Mouse (Mus musculus) telencephalon, adult 2 months (tissue): Measurements from ENCODE around the gene E130308A19Rik.

Experiments
- DNase-seq: peaks from one replicate; pipeline ENCODE4 v3.0.0-alpha.2; 2011; ENCODE audit warnings: low read depth, low spot score

The E130308A19Rik gene

DNA sequence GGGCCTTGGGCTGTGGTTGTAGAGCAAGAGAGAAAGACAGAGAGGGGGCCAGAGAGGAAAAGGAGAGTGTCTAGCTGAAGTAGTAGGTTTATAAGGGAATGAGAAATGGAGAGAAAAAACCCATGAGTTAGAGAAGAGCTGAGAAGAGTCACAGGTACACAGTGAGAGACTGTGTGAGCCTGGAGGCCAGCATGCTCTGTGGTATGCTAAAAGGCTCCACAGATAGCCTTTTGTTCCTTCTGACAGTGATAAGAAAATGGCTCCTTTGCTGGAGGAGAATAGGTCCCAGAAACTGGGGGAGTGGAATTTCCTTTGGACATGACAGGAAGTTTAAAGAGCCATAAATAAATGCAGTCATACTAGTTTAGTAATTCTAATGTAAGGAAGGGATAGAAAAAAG, 13.2 kb downstream of the E130308A19Rik start:
- DNase-seq: no peak

DNA sequence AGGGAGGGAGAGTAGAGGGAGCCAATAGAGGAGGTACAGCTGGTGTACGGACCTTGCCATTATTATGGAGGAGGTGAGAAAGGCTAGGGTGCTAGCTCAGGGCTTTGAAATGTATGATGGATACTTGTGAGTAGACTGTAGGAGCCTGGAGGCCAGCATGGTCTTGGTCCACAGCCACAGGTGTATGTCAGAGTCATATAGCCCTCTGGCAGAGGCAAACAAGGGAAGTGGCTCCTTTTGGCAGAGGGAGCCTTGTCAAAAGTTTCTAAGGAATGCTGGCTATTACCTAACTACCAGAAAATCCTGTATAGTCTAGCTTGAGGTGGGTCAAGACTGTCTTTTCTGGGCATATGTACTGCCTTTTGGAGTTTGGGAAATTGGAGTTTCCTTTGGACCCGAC, 14.7 kb downstream of the E130308A19Rik start:
- DNase-seq: no peak

GRCm38 (mm10) chr4:59642039-59642438, 16.0 kb downstream of the E130308A19Rik start:
- no peak for DNase-seq

GRCm38 (mm10) chr4:59642657-59643056, 16.6 kb downstream of the E130308A19Rik start:
- no peak for DNase-seq

- DNase-seq: no peak
These were observed 18.4 kb downstream of the E130308A19Rik start for GRCm38 (mm10) chr4:59644431-59644830.

DNA sequence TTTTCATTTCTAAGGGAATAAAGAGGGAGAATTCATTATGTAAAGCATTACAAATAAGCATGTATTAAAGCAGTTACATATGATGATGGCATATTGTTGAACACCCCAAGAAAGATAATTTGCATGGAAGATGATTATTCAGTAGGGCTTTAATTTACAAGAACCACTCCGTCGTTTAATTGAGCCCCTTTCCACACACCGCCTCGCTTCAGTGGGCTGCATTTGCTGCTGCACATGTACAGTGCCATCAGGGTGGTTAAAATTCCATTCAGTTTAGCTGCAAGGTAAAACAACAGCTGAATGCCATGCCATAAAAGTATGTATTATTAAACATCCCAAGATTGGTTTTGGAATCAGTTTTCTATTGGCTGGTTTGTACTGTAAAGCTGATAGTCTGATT, 19.0 kb downstream of the E130308A19Rik start:
- DNase-seq: no peak

DNA sequence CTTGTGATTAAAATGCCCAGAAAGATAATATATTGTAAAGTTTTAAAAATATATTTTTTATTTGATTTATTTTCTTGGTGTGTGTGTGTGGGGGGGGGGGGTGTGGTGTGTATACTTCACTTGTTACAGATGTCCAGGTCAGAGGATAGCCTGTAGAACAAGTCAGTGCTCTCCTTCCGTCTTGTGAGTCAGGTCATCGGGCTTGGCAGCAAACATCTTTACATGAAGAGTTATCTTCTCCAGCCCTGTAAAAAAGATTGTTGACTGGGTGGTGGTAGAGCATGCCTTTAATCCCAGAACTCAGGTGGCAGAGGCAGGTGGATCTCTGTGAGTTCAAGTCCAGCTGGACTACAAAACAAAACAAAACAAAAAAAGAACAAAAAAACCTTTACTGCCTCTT, 19.6 kb downstream of the E130308A19Rik start:
- DNase-seq: no peak

GRCm38 (mm10) chr4:59646020-59646696, 20.1 kb downstream of the E130308A19Rik start:
- DNase-seq: no peak

DNA sequence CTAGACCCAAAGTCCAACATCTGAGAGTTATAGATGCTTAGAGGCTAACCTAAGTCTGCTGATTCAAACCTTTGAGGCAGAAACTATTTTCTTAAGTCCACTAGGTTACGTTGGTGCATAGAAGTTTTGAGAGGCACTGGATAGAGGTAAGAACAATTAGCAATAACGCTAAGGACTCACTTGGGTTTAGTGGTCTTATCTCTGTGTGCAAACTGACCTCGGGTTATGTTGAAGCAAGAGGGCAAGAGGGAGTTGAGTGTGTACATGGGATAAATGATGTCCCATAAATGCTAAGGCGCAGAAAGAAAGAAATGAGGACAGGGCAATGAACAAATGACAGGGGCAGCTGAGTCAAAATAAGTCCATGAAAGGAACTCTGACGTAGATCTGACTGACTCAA, 23.1 kb downstream of the E130308A19Rik start:
- DNase-seq: no peak

DNA sequence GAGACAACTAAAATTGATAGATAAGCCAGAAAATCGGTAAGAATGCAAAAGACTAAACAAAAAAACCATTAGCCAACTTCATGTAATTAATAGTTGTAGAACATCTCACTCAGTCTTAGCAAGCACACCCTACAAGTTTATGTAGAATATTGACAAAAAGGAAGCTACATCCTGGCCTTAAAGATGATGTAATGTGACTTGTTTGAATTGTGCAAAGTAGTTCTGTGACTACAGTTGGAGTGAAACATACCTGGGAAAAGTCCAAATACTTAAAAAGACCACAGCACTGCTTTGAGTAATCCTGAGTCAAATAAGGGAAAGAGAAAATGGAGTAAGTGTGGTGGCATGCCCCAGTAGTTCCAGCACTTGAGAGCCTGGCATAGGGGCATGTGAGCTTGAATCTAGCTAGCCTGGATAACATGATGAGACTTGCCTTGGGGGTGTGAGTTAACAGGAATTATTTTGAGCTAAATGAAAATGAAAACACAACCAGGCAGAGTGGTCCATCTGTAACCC, 26.2 kb downstream of the E130308A19Rik start:
- no peak for DNase-seq

- no peak for DNase-seq
These were observed 30.1 kb downstream of the E130308A19Rik start for GRCm38 (mm10) chr4:59656061-59656642.

DNA sequence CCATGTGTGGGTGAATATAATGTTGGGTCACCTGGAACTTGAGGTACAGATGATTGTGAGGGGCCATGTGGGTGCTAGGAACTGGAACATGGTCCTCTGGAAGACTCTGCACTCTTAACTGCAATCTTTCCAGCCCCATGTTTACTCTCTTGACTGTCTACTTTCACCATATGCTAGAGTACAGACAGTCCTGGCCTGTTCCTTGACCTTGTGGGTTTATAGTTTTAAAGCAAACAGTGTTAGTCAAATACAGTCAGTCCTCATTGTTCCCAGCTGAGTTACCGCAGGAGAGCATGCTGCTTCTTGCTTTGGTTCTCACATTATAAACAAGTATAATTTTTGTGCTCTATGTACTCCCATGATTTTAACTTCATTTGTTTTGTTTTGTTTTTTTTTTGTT, 36.2 kb downstream of the E130308A19Rik start:
- no peak for DNase-seq

DNA sequence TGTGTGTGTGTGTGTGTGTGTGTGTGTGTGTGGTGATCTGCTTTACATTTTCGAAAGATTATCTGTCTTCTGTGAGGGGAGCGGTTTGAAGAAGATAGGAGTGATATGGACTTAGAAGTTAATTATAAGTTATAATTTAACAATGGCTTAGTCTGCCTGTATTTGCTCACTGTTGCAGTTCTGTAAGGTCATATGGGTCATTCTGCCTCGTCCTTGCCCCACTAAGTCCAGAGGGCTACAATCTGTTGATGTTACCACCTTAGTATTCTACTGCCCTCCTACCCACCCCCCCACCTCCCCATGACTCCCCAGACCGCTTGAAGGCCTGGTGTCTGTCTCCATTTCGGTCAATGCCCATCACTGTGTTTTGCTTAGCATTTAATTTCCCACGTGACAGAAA, 37.4 kb downstream of the E130308A19Rik start:
- no peak for DNase-seq

DNA sequence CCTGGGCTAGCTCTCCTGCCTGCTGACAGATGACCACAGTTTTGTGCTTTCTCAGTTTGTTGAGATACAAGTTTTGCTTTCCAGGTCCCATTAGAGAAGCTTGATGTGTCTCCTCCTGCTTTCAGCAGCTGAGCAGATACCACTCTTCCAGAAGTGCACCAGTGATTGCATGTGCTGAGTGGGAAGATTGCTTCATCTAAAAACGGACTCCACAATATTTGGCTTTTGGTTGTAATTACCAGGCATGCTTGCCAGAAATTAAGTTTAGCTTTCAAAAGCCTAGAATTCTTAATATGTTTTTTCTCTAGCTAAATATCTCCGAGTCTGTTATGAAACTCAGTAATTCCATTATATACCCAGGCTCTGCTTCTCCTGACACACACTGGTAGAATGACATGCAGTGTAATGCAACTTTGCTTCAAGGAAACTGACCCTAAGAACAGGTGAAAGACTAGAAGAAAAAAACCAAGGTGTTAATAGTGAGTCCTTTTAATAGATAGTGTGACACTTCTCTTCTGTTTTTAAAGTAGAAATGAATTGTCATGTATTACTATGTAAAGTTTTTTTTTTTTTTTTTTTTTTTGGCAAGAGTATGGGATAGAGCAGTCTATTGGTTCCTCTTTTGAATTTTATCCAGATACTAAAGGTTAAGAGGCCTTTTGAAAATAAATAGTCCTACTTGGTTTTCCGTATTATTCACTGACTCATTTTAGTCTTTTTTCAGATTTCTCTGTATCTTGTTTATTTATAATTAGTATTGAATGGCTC, 40.7 kb downstream of the E130308A19Rik start:
- DNase-seq: peak; percentile 33

GRCm38 (mm10) chr4:59668050-59668449, 42.0 kb downstream of the E130308A19Rik start:
- no peak for DNase-seq

DNA sequence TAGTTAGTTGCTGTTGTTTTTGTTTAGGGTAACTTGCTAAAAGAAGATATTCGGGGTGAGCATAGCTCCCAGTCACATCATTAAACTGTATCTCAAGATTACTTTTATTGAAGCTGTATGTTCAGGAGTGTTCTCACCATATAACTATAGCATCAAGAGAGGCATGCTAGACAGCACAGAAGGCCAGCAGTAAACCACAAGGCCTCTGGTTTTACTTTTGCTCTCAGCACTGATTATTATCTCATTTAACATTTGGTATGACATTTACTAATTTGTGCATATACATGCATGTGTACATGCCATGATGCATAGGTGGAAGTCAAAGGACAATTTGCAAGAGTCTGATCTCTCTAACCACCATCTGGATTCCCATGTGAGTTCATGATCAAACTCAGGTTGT, 43.1 kb downstream of the E130308A19Rik start:
- no peak for DNase-seq

DNA sequence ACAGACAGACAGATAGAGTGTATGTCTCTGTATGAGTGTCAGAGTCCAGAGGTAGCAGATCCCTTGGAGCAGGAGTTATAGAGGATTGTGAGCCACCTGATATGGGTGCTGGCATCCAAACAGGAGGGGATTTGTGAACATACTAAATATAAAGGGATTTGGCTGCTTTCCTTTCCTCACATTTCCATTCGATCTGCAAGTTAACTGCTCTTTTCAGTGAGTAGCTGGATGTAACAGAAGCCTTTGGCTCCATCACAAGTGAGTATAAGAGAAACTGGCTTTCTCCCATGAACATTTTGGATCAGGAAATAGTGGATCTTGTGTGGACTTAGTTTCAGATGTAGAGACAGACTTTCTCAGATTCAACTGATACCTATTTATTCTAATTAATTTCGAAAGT, 44.0 kb downstream of the E130308A19Rik start:
- DNase-seq: peak; percentile 38

- DNase-seq: no peak
These were observed 47.6 kb downstream of the E130308A19Rik start for GRCm38 (mm10) chr4:59673423-59674117.

GRCm38 (mm10) chr4:59674929-59675679, 49.1 kb downstream of the E130308A19Rik start:
- DNase-seq: no peak

DNA sequence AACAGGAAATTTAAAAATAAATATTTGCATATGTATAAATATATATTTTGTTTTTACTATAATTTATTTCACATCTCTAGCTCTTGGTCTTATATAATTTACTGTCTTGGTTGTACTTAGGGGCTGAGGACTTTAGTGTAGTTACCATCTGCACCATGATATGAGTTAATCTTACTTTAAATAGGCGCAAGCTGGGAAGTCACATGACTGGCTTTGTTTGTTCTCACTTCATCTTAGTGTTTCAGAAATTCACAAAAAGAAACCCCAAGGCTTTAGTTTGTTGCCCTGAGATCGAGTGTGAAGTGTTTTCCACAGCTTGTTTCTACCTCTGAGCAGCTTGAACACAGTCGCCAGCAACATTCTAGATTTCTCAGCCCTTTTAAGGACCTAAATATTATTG, 49.7 kb downstream of the E130308A19Rik start:
- DNase-seq: no peak

DNA sequence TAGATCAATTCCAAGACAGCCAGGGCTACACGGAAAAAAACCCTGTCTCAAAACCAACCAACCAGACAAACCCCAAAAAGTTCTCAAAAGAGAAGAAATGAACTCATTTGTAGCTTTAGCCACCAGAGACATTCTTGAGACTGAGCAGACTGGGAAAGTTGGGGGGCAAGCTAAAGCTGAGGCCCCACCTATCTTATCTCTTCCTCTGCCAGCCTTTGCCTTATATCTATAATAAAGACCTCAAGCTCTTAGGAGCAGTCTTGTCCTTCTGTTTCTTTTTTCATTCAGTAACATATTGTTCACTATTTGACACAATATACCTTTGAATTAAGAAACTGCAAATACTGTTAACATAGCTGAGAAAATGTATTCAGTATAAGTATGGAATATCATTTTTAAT, 55.4 kb downstream of the E130308A19Rik start:
- DNase-seq: no peak
